Mouse (Mus musculus) brain, embryonic 14.5 days (tissue): ENCODE measurements at regions not wholly inside any gene's neighbourhood (a gene's known extent, or its start where the extent isn't known, plus 50 kb on each side); places are given as distances from the start of the nearest gene placed in this dataset.

Source experiments
- CTCF ChIP-seq: fragments of 200-500 bp; IDR thresholded peaks from 2 replicates; pipeline ENCODE4 v1.5.1; 2012; ENCODE audit warnings: inconsistent platforms, mild to moderate bottlenecking, moderate library complexity, borderline replicate concordance; ENCODE audit not compliant: insufficient read depth, insufficient read length; ENCODE audit errors: extremely low read depth
- POLR2A ChIP-seq: fragments of 200-500 bp; IDR thresholded peaks from 2 replicates; pipeline ENCODE4 v1.6.1; 2012; ENCODE audit warnings: mild to moderate bottlenecking, inconsistent platforms, borderline replicate concordance; ENCODE audit not compliant: poor library complexity, insufficient read depth, insufficient read length, severe bottlenecking; ENCODE audit errors: extremely low read depth

GRCm38 (mm10) chr4:131416209-131416608, 421.9 kb downstream of the Ptpru start:
- TF ChIP-seq CTCF (no peak), POLR2A (no peak)
